Mouse (Mus musculus) neural tube, embryonic 13.5 days (tissue): ENCODE data around the gene Afdn. TPM values are rescaled to one million over a fixed set of nuclear protein-coding genes. Genes with fewer than 3 reads are reported as not detected.
"Not testable (repeated sequence)": the region's sequence is repeated elsewhere in the genome, so short reads cannot be mapped to it uniquely, and the experiment has no call there.

ENCODE experiments used
- ATAC-seq: fragments of 200-750 bp; cut with Nextera tagmentation; 2 replicates; pipeline ENCODE4 v1.8.0; 2017; ENCODE audit warnings: low read depth, mild to moderate bottlenecking, moderate TSS enrichment, moderate library complexity
- H3K27ac ChIP-seq: fragments of 300-500 bp; sonication (generic); replicated peaks from 2 replicates; pipeline ENCODE4 v1.5.1; 2015; ENCODE audit warnings: moderate library complexity, mild to moderate bottlenecking, inconsistent platforms
- H3K27me3 ChIP-seq: fragments of 300-500 bp; sonication (generic); 2 replicates; pipeline ENCODE4 v1.6.1; 2015; ENCODE audit warnings: mild to moderate bottlenecking, inconsistent platforms
- H3K36me3 ChIP-seq: fragments of 300-500 bp; sonication (generic); 2 replicates; pipeline ENCODE4 v1.6.1; 2015; ENCODE audit warnings: mild to moderate bottlenecking, inconsistent platforms
- H3K4me1 ChIP-seq: fragments of 300-500 bp; sonication (generic); replicated peaks from 2 replicates; pipeline ENCODE4 v1.6.1; 2015; ENCODE audit warnings: inconsistent platforms
- H3K4me2 ChIP-seq: fragments of 300-500 bp; sonication (generic); 2 replicates; pipeline ENCODE4 v1.6.1; 2015; ENCODE audit warnings: inconsistent platforms, mild to moderate bottlenecking, moderate library complexity
- H3K4me3 ChIP-seq: fragments of 300-500 bp; sonication (generic); 2 replicates; pipeline ENCODE4 v1.5.1; 2015; ENCODE audit warnings: mild to moderate bottlenecking, inconsistent platforms
- H3K9ac ChIP-seq: fragments of 300-500 bp; sonication (generic); 2 replicates; pipeline ENCODE4 v1.6.1; 2015; ENCODE audit warnings: moderate library complexity, mild to moderate bottlenecking, inconsistent platforms
- H3K9me3 ChIP-seq: fragments of 300-500 bp; sonication (generic); 2 replicates; pipeline ENCODE4 v1.6.1; 2016; ENCODE audit warnings: inconsistent platforms
- WGBS: fragments of 180-500 bp; shearing (Covaris S2); methylation state at CpG from one replicate; pipeline ENCODE4 v1.1.7; 2015; 5-methylcytosine and 5-hydroxymethylcytosine counted together
- polyA plus RNA-seq: library from polyadenylated mRNA; unstranded; fragments of >200 nt; fragmentation: Nextera tagmentation; extraction: Ambion mirVana; gene quantifications from 2 replicates; pipeline ENCODE4 v1.2.1, GENCODE M21; 2015

The Afdn gene
- polyA plus RNA-seq, 1 experiment from 2014 or later, result 127 TPM

- WGBS, result 95% methylated on average over 4 of the region's 4 CpGs
- no peak overlapping the region for H3K9ac ChIP-seq
- no peak for ATAC-seq
- H3K4me1 ChIP-seq, result no peaks in the 10 kb centered on the region
- no peak overlapping the region for H3K4me2 ChIP-seq
- H3K36me3 ChIP-seq, result no peaks in the 10 kb centered on the region
- no peaks in the 10 kb centered on the region for H3K9me3 ChIP-seq
- no peak overlapping the region for H3K27ac ChIP-seq
- no peak overlapping the region for H3K4me3 ChIP-seq
- no peaks in the 10 kb centered on the region for H3K27me3 ChIP-seq
Observed at GRCm38 (mm10) chr17:13937787-13938186, 177.4 kb downstream of the Afdn start.

GRCm38 (mm10) chr17:13938652-13939051 is 178.3 kb downstream of the Afdn start:
- ATAC-seq, result no peak
- H3K4me1 ChIP-seq, result no peaks in the 10 kb centered on the region
- H3K9me3 ChIP-seq, result no peaks in the 10 kb centered on the region
- H3K36me3 ChIP-seq, result no peaks in the 10 kb centered on the region
- H3K4me2 ChIP-seq, result no peak overlapping the region
- WGBS, result 61% methylated on average over 3 of the region's 3 CpGs
- H3K9ac ChIP-seq, result no peak overlapping the region
- no peak overlapping the region for H3K27ac ChIP-seq
- no peaks in the 10 kb centered on the region for H3K27me3 ChIP-seq
- no peak overlapping the region for H3K4me3 ChIP-seq

DNA sequence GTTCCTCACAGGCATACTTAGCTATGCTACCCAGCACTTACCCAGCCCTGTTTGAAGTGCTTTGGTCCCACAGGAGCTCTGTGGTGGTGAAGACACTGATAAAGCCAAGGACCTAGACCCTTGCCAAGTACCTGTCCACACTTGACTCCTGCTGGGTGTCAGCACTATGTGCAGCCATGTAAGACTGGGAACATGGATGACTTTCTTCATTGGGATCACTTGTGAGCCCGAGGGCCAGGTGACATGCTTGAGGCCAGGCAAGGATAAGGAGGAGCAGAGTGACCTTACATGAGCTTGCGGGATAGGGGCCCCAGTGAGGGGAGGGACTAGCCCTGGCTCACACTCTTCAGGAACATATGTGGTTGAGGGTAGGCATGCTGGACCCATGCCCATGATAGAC is 178.9 kb downstream of the Afdn start:
- H3K4me1 ChIP-seq, H3K27ac ChIP-seq, H3K36me3 ChIP-seq, H3K9ac ChIP-seq, H3K9me3 ChIP-seq, H3K4me3 ChIP-seq, H3K4me2 ChIP-seq, H3K27me3 ChIP-seq, ATAC-seq: not testable (repeated sequence)
- WGBS, result 90% methylated on average over 2 of the region's 2 CpGs

DNA sequence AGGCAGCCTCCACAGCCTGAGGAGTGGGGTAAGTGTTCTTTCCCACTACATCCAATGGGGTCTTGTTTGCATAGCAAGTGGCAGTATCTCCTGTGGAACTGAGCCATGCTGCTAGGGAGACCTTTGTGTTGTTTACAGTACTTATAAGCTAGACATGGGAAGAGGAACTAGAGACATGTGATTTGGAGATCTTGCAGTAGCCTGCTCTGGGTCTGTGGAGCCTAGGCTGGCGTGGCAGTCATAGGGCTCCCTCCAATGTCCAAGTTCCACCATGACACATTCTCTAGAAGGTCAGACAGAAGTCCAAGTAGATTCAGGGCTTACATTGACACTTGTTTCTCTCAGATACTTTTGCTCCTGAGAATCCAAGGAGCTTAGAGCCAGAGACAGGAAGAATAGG is 180.1 kb downstream of the Afdn start:
- ATAC-seq, result no peak
- 78% methylated on average over 1 of the region's 1 CpGs for WGBS
- Histone ChIP-seq H3K4me1 (no peaks in the 10 kb centered on the region), H3K27ac (no peak overlapping the region), H3K27me3 (no peaks in the 10 kb centered on the region), H3K4me3 (no peak overlapping the region), H3K36me3 (no peaks in the 10 kb centered on the region), H3K4me2 (no peak overlapping the region), H3K9me3 (no peaks in the 10 kb centered on the region), H3K9ac (no peak overlapping the region)

DNA sequence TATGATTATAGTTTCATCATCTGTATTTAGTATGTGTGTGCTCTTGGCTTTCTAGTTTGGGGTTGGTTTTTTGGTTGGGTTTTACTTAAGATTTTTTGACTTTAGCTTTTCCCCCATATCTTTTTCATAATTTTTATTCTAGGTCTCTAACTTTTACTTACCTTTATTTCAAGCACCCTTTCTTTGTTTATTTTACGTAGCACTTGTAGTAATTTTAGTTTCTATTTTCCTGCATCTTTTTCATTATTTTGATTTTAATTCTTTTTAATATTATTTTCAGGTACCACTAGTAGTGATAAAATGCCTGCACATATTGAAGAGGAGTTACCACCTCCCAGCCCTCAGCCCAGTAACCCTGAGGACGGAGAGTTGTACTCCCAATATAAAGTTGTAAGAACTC is 187.7 kb downstream of the Afdn start, which contains the start of gene Gm7168:
Gene Gm7168, plus strand, starts transcription at position 301 of the 400 bp plus-strand sequence.
- H3K36me3 ChIP-seq, H3K4me1 ChIP-seq, H3K27me3 ChIP-seq, H3K4me2 ChIP-seq, ATAC-seq, H3K9ac ChIP-seq, H3K4me3 ChIP-seq, H3K9me3 ChIP-seq, H3K27ac ChIP-seq: not testable (repeated sequence)
- 83% methylated on average over 1 of the region's 2 CpGs for WGBS

DNA sequence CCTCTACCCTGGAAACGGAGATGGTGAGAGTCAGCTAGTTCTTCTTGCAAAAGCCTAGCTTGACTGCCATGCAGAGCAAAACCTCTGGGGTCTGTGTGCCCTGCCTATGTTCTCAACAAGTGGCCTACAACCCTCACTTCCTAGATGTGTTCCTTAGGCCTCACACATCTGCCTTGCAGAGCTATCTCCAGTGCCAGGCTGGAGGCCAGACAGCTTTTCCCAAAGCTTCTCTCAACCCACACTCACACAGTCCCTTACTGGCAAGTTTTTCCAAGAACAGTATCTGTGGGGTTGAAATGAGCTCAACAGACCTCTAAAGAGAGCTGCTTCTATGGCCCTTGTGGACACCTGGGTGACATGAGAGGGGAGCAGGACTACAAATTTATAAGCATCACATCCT is 191.2 kb downstream of the Afdn start:
- WGBS, result 70% methylated on average over 1 of the region's 1 CpGs
- not testable (repeated sequence) for H3K27me3 ChIP-seq, H3K4me1 ChIP-seq, H3K36me3 ChIP-seq, H3K9me3 ChIP-seq, H3K27ac ChIP-seq, H3K4me2 ChIP-seq, H3K4me3 ChIP-seq, ATAC-seq, H3K9ac ChIP-seq

Other genes with a start within 250 kb of the Afdn start
- gene Tcte2, start 1.3 kb downstream of the Afdn start, polyA plus RNA-seq, result 17.8 and 18.5 TPM in 2 replicates
- gene Gm7168, start 187.8 kb downstream of the Afdn start, polyA plus RNA-seq, result not detected in 2 replicates
- not detected in 2 replicates for gene Gm7356, start 243.2 kb downstream of the Afdn start, polyA plus RNA-seq